Mouse (Mus musculus) urinary bladder, postnatal 10 days (tissue): ENCODE data around the gene Krt33b.

Source experiments
- DNase-seq: peaks from one replicate; pipeline ENCODE4 v3.0.0; 2022; ENCODE audit warnings: low spot score

Krt33b gene

GRCm38 (mm10) chr11:99993620-99994383, 35.9 kb downstream of the Krt33b start, which contains the start of gene Krtap17-1:
TSS of gene Krtap17-1 (minus strand) at chr11:99993994.
- no peak for DNase-seq

DNA sequence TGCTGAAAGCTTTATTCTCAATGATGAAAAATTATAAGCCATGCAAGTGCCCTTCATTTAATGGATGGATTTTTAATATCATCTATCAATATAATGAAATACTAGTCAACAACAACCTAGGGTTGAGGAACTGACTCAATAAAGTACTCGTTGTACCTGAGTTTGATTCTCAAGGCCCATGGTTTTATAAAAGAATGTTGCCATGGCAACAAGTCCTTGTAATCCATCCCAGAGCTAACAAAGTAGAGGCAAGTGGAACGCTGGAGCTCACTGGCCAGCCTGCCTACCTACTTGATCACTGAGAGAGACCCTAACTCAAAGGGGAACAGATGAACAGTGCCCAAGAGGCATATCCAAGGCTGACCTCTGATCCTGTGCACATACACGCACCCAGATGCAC, 39.1 kb downstream of the Krt33b start:
- DNase-seq: no peak

DNA sequence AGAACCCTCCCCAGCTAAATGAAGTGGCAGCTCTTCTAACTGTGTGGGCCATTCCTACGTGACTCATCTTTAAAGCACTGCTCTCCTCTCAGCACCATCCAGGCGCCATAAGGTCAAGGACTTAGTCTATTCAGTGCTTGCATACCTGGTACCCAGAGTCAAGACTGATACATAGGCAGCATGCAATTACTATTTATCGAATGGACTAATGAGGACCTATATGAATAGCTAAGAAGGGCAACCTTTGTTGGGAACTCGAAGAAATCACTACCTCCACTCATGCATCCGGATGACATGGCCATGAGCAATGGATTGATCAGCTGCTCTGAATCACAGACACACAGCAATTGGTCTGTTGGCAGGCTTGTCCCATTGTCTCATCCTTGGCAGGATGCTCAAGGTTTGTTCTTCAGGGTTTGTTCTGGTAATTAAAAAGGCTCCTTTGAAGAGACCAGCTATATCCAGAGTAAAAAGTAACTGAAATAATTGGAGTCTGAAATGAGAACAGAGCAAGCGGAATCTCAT, 39.7 kb downstream of the Krt33b start:
- no peak for DNase-seq

- DNase-seq: no peak
Observed at GRCm38 (mm10) chr11:99988530-99988929, 41.1 kb downstream of the Krt33b start.

DNA sequence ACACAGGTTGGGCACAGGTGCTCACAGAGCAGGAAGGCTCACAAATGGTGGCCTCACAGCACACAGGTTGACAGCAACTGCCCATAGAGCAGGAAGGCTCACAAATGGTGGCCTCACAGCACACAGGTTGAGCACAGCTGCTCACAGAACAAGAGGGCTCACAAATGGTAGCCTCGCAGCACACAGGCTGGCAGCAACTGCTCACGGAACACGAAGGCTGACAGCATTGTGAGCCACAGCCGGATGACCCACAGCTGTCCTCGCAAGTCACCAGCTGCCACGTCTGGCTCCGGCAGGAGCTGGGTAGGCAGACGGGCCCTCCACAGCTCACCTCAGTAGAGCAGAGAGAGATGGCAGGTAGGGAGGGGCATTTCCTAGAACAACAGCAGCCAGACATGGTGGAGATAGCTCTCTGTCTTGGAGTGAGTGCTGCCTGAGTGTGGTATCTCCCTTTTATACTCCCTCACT, 43.5 kb downstream of the Krt33b start, which contains the start of gene Krtap16-1:
Krtap16-1 (minus strand) TSS at position 418 of the 468 bp plus-strand sequence.
- DNase-seq: no peak

- DNase-seq: no peak
Observed at GRCm38 (mm10) chr11:99985291-99986092, 44.2 kb downstream of the Krt33b start.

GRCm38 (mm10) chr11:99983442-99983841, 46.2 kb downstream of the Krt33b start:
- DNase-seq: no peak

GRCm38 (mm10) chr11:99982731-99983130, 46.9 kb downstream of the Krt33b start:
- DNase-seq: no peak

DNA sequence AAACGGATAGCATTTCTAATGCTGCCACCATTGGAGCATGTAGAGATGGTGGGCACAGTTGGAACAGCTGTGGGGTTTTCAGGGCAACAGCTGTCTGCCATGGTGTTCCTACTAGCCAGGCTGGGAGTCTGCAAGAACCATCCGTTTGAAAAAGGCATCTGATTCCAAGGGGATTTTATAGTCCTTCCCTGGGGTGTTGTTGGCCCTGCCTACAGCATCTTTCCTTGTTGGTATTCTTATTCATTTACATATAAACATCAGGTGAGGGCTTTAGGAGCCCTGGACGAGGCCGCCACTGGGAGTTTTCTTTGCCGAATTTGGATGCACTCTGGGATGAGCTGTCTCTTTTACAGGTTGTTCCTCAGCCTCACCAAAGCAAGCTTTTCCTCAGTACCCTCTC, 50.7 kb downstream of the Krt33b start, which contains the start of gene Krtap29-1:
Krtap29-1 (minus strand) TSS at position 101 of the 400 bp plus-strand sequence.
- no peak for DNase-seq
